Mouse (Mus musculus): ENCODE measurements around the gene Catsper4.

Catsper4 gene

DNA sequence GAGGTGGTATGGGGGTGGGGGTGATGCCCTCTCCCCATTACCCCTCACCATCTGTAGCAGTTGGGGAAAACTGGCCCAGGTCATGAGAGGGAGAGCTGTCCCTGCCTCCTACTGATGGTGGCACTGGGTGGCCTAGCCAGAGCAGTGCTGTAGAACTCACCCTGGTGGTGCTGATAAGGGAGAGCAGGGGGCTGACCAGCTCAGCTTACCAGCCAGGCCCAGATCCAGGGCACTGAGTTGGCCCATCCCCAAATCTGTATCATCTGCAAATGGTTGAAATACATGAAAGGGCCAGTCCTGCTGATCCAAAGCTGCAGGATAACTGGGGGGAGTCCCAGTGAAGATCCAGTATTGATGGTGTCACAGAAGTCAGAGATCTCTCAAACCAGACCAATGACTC is 45.4 kb downstream of the Catsper4 start:
- no peak for DNase-seq (ENCODE audit: low spot score)

DNA sequence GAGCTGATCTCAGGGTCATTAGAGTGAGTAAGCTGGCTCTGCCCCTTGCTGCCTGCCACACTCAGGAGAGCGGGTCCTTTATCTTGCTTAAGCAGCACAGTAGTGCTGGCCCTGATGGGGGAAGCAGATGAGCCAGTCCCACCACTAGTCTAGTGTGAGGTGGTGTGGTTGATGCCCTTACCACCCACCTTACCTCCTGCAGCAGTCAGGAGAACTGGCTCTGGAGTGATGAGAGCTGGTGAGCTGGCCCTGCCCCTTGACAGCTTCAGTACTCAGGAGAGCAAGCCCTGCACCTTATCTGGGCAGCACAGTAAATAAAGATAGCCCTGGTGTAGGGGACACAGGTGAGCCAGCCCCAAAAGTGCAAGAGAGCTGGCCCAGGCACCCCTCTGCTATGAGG is 46.1 kb downstream of the Catsper4 start:
- no peak for DNase-seq (ENCODE audit: low spot score)

DNA sequence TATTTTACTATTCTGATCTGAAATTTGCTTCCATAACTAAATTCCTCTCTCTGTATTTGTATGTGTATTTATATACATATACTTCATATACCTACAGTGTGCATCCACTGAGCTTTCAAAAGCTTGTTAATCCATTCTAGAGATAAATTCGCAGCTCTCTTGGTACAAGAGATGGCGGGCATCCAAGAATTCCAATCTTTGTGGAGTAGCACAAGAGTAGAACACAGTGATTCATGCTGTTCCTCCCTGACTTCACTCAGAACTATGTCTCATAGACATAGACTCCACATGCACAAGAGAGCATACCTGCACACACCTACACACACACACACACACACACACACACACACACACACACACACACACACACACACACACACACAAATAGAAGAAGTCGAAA is 54.8 kb downstream of the Catsper4 start:
- DNase-seq (ENCODE audit: low spot score): no peak

DNA sequence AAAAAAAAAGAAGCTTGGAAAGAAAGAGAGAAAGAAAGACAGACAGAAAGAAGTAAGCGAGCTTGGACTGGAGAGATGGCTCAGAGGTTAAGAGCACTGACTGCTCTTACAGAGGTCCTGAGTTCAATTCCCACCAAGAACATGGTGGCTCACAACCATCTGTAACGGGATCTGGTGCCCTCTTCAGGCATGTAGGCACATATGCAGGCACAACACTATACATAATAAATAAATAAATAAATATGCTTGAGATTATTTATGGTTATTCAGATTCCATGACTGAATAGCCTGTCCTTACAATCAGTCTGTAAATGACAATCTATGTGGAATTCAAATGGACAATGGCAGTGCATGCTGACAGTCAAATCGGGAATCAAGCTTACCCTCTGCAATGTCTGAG is 60.3 kb downstream of the Catsper4 start:
- DNase-seq (ENCODE audit: low spot score): no peak

DNA sequence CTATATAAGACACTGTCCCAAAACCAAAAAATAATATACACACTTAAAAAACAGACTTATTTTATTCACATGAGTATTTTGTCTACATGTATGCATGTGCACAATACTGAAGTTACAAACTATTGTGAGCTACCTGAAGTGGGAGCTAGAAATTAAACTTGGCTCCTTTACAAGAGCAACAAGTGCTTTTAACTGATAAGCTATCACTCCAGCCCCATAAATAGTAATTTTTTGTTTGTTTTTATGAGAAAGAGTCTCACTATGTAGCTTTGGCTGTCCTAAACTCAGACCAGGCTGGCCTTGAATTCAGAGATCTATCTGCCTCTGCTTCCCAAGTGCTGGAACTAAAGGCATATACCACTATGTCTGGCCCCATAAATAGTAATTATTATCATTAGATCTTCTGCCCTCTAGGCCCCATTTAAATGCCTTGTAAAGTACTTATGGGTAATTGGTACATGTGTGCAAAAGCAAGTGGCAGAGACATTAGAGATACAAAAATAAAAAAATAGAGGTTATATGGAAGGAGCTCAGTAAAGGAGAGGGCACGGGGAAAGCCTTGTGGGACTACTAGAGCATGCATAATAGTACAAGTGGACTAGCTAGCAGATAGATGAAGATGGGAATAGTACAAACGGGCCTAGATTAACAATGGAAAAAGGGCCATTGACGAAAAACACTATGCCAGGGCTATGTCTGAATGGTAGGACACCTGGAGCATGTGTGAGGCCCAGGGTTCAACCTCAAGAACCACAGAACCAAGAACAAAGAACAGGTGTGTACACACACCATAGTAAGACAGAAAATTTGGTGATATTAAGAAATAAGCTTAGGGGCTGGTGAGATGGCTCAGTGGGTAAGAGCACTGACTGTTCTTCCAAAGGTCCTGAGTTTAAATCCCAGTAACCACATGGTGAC is 61.4 kb downstream of the Catsper4 start:
- no peak for DNase-seq (ENCODE audit: low spot score)

DNA sequence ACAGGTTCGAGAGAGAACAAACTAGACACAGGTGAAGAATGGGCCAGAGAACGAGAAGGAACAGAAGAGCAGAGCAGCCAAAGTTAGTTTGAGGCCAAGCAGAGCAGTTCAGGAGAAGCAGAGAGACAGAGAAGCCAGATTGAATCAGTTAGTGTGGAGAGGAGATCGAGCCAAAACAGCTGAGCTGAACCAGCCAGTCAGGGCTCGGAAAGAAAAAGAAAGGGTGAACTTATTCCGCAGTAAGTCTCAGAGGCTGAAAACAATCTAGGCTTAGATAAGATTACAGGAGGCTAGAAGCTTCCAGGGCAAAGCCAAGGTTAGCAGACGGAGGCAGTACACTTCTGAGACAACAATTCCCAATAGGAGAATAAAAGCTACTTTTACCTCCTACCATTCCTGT is 62.2 kb downstream of the Catsper4 start:
- DNase-seq (ENCODE audit: low spot score): no peak

DNA sequence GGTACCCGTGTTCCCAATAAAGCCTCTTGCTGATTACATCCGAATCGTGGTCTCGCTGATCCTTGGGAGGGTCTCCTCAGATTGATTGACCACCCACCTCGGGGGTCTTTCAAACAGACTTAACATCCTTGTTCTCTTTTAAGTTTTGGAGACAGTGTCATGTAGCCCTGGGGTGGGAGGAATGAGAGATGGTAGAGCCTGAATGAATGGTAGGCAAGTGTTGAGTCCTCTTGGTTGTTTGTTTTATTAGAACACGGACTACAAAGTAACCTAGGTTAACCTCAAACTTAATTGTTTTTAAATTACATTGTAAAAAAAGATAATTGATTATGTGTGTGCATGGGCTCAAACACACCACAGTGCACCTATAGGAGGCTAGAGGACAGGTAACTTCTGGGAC is 62.6 kb downstream of the Catsper4 start:
- DNase-seq (ENCODE audit: low spot score): no peak

Data from T-cell, adult 2 months (primary cell).